Mouse (Mus musculus) cerebellum, adult 2 months (tissue): ENCODE results near the gene Dusp27. TPM values are rescaled to one million over a fixed set of nuclear protein-coding genes. Genes with fewer than 3 reads are reported as not detected.

Experiments
- DNase-seq, 2 experiments: peaks; one replicate each; pipeline ENCODE4 v3.0.0; 2021
- H3K27ac ChIP-seq: fragments of 200-500 bp; 2 replicates; pipeline ENCODE4 v1.5.1; 2012; ENCODE audit warnings: low read length, control low read depth, inconsistent platforms; ENCODE audit not compliant: insufficient read depth
- H3K27me3 ChIP-seq: fragments of 200-500 bp; 2 replicates; pipeline ENCODE4 v1.6.1; 2012; ENCODE audit warnings: inconsistent platforms, mild to moderate bottlenecking, low read length, moderate library complexity; ENCODE audit not compliant: control insufficient read depth, insufficient read depth
- H3K4me1 ChIP-seq: fragments of 200-500 bp; 2 replicates; pipeline ENCODE4 v1.6.1; 2011; ENCODE audit warnings: low read length; ENCODE audit not compliant: control insufficient read depth, insufficient read depth
- H3K4me3 ChIP-seq: fragments of 200-500 bp; replicated peaks from 2 replicates; pipeline ENCODE3; 2011; ENCODE audit warnings: mild to moderate bottlenecking, low read depth, low read length, control low read depth; ENCODE audit not compliant: insufficient read depth
- CTCF ChIP-seq: fragments of 200-500 bp; IDR thresholded peaks from 2 replicates; pipeline ENCODE4 v1.5.1; 2011; ENCODE audit warnings: low read depth, mild to moderate bottlenecking, control low read depth, low read length, moderate library complexity, borderline replicate concordance; ENCODE audit not compliant: insufficient read depth
- POLR2A ChIP-seq: fragments of 200-500 bp; IDR thresholded peaks from 2 replicates; pipeline ENCODE4 v1.6.1; 2011; ENCODE audit warnings: low read length, control low read depth, borderline replicate concordance; ENCODE audit not compliant: insufficient read depth
- WGBS: fragments of 180-500 bp; shearing (Covaris S2); methylation state at CpG from one replicate; pipeline ENCODE4 v1.1.7; 2018; 5-methylcytosine and 5-hydroxymethylcytosine counted together
- polyA plus RNA-seq: library from polyadenylated mRNA; depleted of rRNA; stranded (reverse); fragments of >200 nt; gene quantifications from 2 replicates; pipeline ENCODE4 v1.2.3, GENCODE M21; 2012

Dusp27 gene
- polyA plus RNA-seq, 1 experiment: 0.15 TPM

GRCm38 (mm10) chr1:166089739-166090138 lies 38.0 kb downstream of the Dusp27 start:
- H3K4me1 ChIP-seq: no peaks in the 10 kb centered on the region
- DNase-seq: no peak
- no peak for TF ChIP-seq POLR2A
- TF ChIP-seq CTCF: no peak
- no peak overlapping the region for H3K27ac ChIP-seq
- H3K27me3 ChIP-seq: no peaks in the 10 kb centered on the region
- H3K4me3 ChIP-seq: no peak overlapping the region
- 28% methylated on average over 4 of the region's 4 CpGs for WGBS

GRCm38 (mm10) chr1:166089337-166089736 lies 38.4 kb downstream of the Dusp27 start:
- H3K4me3 ChIP-seq: no peak overlapping the region
- no peak overlapping the region for H3K27ac ChIP-seq
- DNase-seq: no peak
- no peaks in the 10 kb centered on the region for H3K4me1 ChIP-seq
- TF ChIP-seq POLR2A (no peak), CTCF (no peak)
- WGBS: 75% methylated on average over 3 of the region's 3 CpGs
- no peaks in the 10 kb centered on the region for H3K27me3 ChIP-seq

- 54% methylated on average over 19 of the region's 19 CpGs for WGBS
- Histone ChIP-seq H3K27me3 (no peaks in the 10 kb centered on the region), H3K4me3 (no peak overlapping the region), H3K4me1 (no peaks in the 10 kb centered on the region), H3K27ac (no peak overlapping the region)
- DNase-seq: no peak
- no peak for TF ChIP-seq CTCF
- TF ChIP-seq POLR2A: no peak
Observed at GRCm38 (mm10) chr1:166088446-166089170, 39.1 kb downstream of the Dusp27 start.

GRCm38 (mm10) chr1:166077052-166077735 lies 50.5 kb downstream of the Dusp27 start:
- no peak for DNase-seq
- no peaks in the 10 kb centered on the region for H3K4me1 ChIP-seq
- no peak overlapping the region for H3K4me3 ChIP-seq
- TF ChIP-seq POLR2A: no peak
- no peak for TF ChIP-seq CTCF
- H3K27me3 ChIP-seq: no peaks in the 10 kb centered on the region
- WGBS: 50% methylated on average over 6 of the region's 6 CpGs
- H3K27ac ChIP-seq: no peak overlapping the region

- TF ChIP-seq POLR2A (no peak), CTCF (no peak)
- Histone ChIP-seq H3K4me3 (no peak overlapping the region), H3K27ac (no peak overlapping the region), H3K4me1 (no peaks in the 10 kb centered on the region), H3K27me3 (no peaks in the 10 kb centered on the region)
- no peak for DNase-seq
- 82% methylated on average over 2 of the region's 2 CpGs for WGBS
Observed at GRCm38 (mm10) chr1:166067856-166068440, 59.8 kb downstream of the Dusp27 start.

- H3K4me1 ChIP-seq: no peaks in the 10 kb centered on the region
- no peak for TF ChIP-seq POLR2A
- TF ChIP-seq CTCF: no peak
- H3K27ac ChIP-seq: no peak overlapping the region
- WGBS: 95% methylated on average over 3 of the region's 3 CpGs
- no peak for DNase-seq
- no peaks in the 10 kb centered on the region for H3K27me3 ChIP-seq
- no peak overlapping the region for H3K4me3 ChIP-seq
Observed at GRCm38 (mm10) chr1:166063870-166064269, 63.9 kb downstream of the Dusp27 start.

- no peaks in the 10 kb centered on the region for H3K27me3 ChIP-seq
- WGBS: 27% methylated on average over 3 of the region's 3 CpGs
- no peak for DNase-seq
- H3K4me3 ChIP-seq: no peak overlapping the region
- H3K4me1 ChIP-seq: no peaks in the 10 kb centered on the region
- TF ChIP-seq CTCF (no peak), POLR2A (no peak)
- no peak overlapping the region for H3K27ac ChIP-seq
Observed at GRCm38 (mm10) chr1:166061532-166061931, 66.2 kb downstream of the Dusp27 start.
